Mouse (Mus musculus) heart, embryonic 11.5 days (tissue): ENCODE results near the gene Marcksl1. TPM values are rescaled to one million over a fixed set of nuclear protein-coding genes. Genes with fewer than 3 reads are reported as not detected.
A peak's percentile ranks its signal among the peaks of the same experiment; 100 is the strongest.

Source experiments
- ATAC-seq: fragments of 200-750 bp; cut with Nextera tagmentation; replicated peaks from 2 replicates; pipeline ENCODE4 v1.8.0; 2017; ENCODE audit warnings: moderate library complexity; ENCODE audit not compliant: insufficient number of reproducible peaks, low FRiP score, low TSS enrichment
- H3K27ac ChIP-seq: fragments of 300-500 bp; sonication (generic); 2 replicates; pipeline ENCODE4 v1.5.1; 2014; ENCODE audit warnings: mild to moderate bottlenecking, low read depth, low read length
- H3K27me3 ChIP-seq: fragments of 300-500 bp; sonication (generic); 2 replicates; pipeline ENCODE4 v1.6.1; 2014; ENCODE audit warnings: mild to moderate bottlenecking, low read length, mixed read lengths; ENCODE audit not compliant: control insufficient read depth, insufficient read depth
- H3K36me3 ChIP-seq: fragments of 300-500 bp; sonication (generic); 2 replicates; pipeline ENCODE4 v1.6.1; 2014; ENCODE audit warnings: mild to moderate bottlenecking, low read length, moderate library complexity, mixed read lengths; ENCODE audit not compliant: control insufficient read depth, insufficient read depth
- H3K4me1 ChIP-seq: fragments of 300-500 bp; sonication (generic); 2 replicates; pipeline ENCODE4 v1.6.1; 2014; ENCODE audit warnings: low read length; ENCODE audit not compliant: control insufficient read depth, insufficient read depth
- H3K4me2 ChIP-seq: fragments of 300-500 bp; sonication (generic); 2 replicates; pipeline ENCODE4 v1.6.1; 2014; ENCODE audit warnings: mild to moderate bottlenecking, moderate library complexity
- H3K4me3 ChIP-seq: fragments of 300-500 bp; sonication (generic); 2 replicates; pipeline ENCODE4 v1.5.1; 2014; ENCODE audit warnings: low read depth, low read length
- H3K9ac ChIP-seq: fragments of 300-500 bp; sonication (generic); 2 replicates; pipeline ENCODE4 v1.6.1; 2014; ENCODE audit warnings: mild to moderate bottlenecking, low read depth, low read length, moderate library complexity
- H3K9me3 ChIP-seq: fragments of 300-500 bp; sonication (generic); replicated peaks from 2 replicates; pipeline ENCODE4 v1.6.1; 2016; ENCODE audit warnings: low read length; ENCODE audit not compliant: control insufficient read depth
- WGBS: fragments of 180-500 bp; shearing (Covaris S2); extraction: QIAGEN DNeasy Blood & Tissue Kit; methylation state at CpG from one replicate; pipeline ENCODE4 v1.1.7; 2014; ENCODE audit not compliant: insufficient replicate concordance; 5-methylcytosine and 5-hydroxymethylcytosine counted together
- polyA plus RNA-seq: library from polyadenylated mRNA; unstranded; fragments of >200 nt; fragmentation: Nextera tagmentation; extraction: Ambion mirVana; gene quantifications from 2 replicates; pipeline ENCODE4 v1.2.1, GENCODE M21; 2014

The Marcksl1 gene
- polyA plus RNA-seq, 1 experiment from 2014 or later: 506 TPM

GRCm38 (mm10) chr4:129495672-129496562 is 17.5 kb upstream of the Marcksl1 start:
- Histone ChIP-seq H3K4me3 (no peak overlapping the region), H3K9ac (no peak overlapping the region), H3K9me3 (no peaks in the 10 kb centered on the region), H3K27me3 (peaks cover 11% of the 10 kb centered on the region), H3K36me3 (no peaks in the 10 kb centered on the region), H3K27ac (peak overlapping the region; percentile 76), H3K4me2 (peak overlapping the region; percentile 11; the same call in 1 of the 2 replicates), H3K4me1 (peaks cover 28% of the 10 kb centered on the region)
- 30% methylated on average over 16 of the region's 16 CpGs for WGBS
- no peak for ATAC-seq

- H3K9ac ChIP-seq: no peak overlapping the region
- ATAC-seq: no peak; the same call in 1 of the 2 replicates
- peak overlapping the region; percentile 11; the same call in 1 of the 2 replicates for H3K4me2 ChIP-seq
- H3K27ac ChIP-seq: peak overlapping the region; percentile 76
- no peaks in the 10 kb centered on the region for H3K9me3 ChIP-seq
- peaks cover 23% of the 10 kb centered on the region for H3K4me1 ChIP-seq
- WGBS: 29% methylated on average over 6 of the region's 6 CpGs
- H3K27me3 ChIP-seq: peaks cover 4% of the 10 kb centered on the region
- H3K36me3 ChIP-seq: no peaks in the 10 kb centered on the region
- no peak overlapping the region for H3K4me3 ChIP-seq
These were observed 16.8 kb upstream of the Marcksl1 start for GRCm38 (mm10) chr4:129496631-129497030.

- H3K4me1 ChIP-seq: peaks cover 40% of the 10 kb centered on the region
- WGBS: 24% methylated on average over 3 of the region's 3 CpGs
- ATAC-seq: no peak
- no peaks in the 10 kb centered on the region for H3K36me3 ChIP-seq
- H3K4me2 ChIP-seq: peak overlapping the region; percentile 14; the same call in 1 of the 2 replicates
- H3K9ac ChIP-seq: no peak overlapping the region
- H3K27me3 ChIP-seq: no peaks in the 10 kb centered on the region
- H3K27ac ChIP-seq: peak overlapping the region; percentile 86
- H3K4me3 ChIP-seq: no peak overlapping the region
- no peaks in the 10 kb centered on the region for H3K9me3 ChIP-seq
These were observed 14.4 kb upstream of the Marcksl1 start for GRCm38 (mm10) chr4:129498941-129499340.

GRCm38 (mm10) chr4:129500017-129500416 is 13.4 kb upstream of the Marcksl1 start:
- peak overlapping the region; percentile 73 for H3K9ac ChIP-seq
- H3K4me1 ChIP-seq: peaks cover 40% of the 10 kb centered on the region

GRCm38 (mm10) chr4:129500607-129501566 is 12.5 kb upstream of the Marcksl1 start:
- peaks cover 40% of the 10 kb centered on the region for H3K4me1 ChIP-seq
- no peaks in the 10 kb centered on the region for H3K36me3 ChIP-seq
- H3K27me3 ChIP-seq: no peaks in the 10 kb centered on the region
- 3% methylated on average over 49 of the region's 49 CpGs for WGBS
- H3K9ac ChIP-seq: peak overlapping the region; percentile 73
- ATAC-seq: peak; percentile 84
- peak overlapping the region; percentile 57 for H3K4me3 ChIP-seq
- peak overlapping the region; percentile 70 for H3K4me2 ChIP-seq
- peak overlapping the region; percentile 86 for H3K27ac ChIP-seq
- H3K9me3 ChIP-seq: no peaks in the 10 kb centered on the region

More at GRCm38 (mm10) chr4:129500017-129500416, 13.4 kb upstream of the Marcksl1 start:
- no peak for ATAC-seq
- peak overlapping the region; percentile 70 for H3K4me2 ChIP-seq
- H3K4me3 ChIP-seq: peak overlapping the region; percentile 57
- no peaks in the 10 kb centered on the region for H3K36me3 ChIP-seq
- H3K27ac ChIP-seq: peak overlapping the region; percentile 86
- no peaks in the 10 kb centered on the region for H3K27me3 ChIP-seq
- WGBS: 73% methylated on average over 8 of the region's 8 CpGs
- H3K9me3 ChIP-seq: no peaks in the 10 kb centered on the region

- no peak for ATAC-seq
- 54% methylated on average over 9 of the region's 9 CpGs for WGBS
- H3K4me1 ChIP-seq: peaks cover 32% of the 10 kb centered on the region
These were observed 11.0 kb upstream of the Marcksl1 start for GRCm38 (mm10) chr4:129502327-129502888.

GRCm38 (mm10) chr4:129502901-129503444 is 10.4 kb upstream of the Marcksl1 start:
- H3K27ac ChIP-seq: peak overlapping the region; percentile 10; the same call in 1 of the 2 replicates
- no peak overlapping the region for H3K4me3 ChIP-seq
- H3K9me3 ChIP-seq: no peaks in the 10 kb centered on the region
- WGBS: 66% methylated on average over 11 of the region's 11 CpGs
- H3K4me2 ChIP-seq: no peak overlapping the region
- H3K27me3 ChIP-seq: no peaks in the 10 kb centered on the region
- H3K4me1 ChIP-seq: peaks cover 36% of the 10 kb centered on the region
- ATAC-seq: no peak
- no peaks in the 10 kb centered on the region for H3K36me3 ChIP-seq
- 0 out of 2 replicates have a peak overlapping the region, but pooled peaks have one; percentile 22 for H3K9ac ChIP-seq

More at GRCm38 (mm10) chr4:129502327-129502888, 11.0 kb upstream of the Marcksl1 start:
- no peak overlapping the region for H3K9ac ChIP-seq
- H3K27me3 ChIP-seq: no peaks in the 10 kb centered on the region
- H3K4me3 ChIP-seq: no peak overlapping the region
- H3K27ac ChIP-seq: peak overlapping the region; percentile 10; the same call in 1 of the 2 replicates
- H3K9me3 ChIP-seq: no peaks in the 10 kb centered on the region
- no peak overlapping the region for H3K4me2 ChIP-seq
- no peaks in the 10 kb centered on the region for H3K36me3 ChIP-seq
